Mouse (Mus musculus) lung, postnatal 0 days (tissue): ENCODE results near the gene Acsl1.

Experiments
- CTCF ChIP-seq: IDR thresholded peaks from 2 replicates; pipeline ENCODE4 v1.5.1; 2016; ENCODE audit warnings: antibody characterized with exemption, mild to moderate bottlenecking
- EP300 ChIP-seq: IDR thresholded peaks from 2 replicates; pipeline ENCODE4 v1.6.1; 2016; ENCODE audit warnings: antibody characterized with exemption, mild to moderate bottlenecking, control low read depth

GRCm38 (mm10) chr8:46543191-46543590 is 72.4 kb downstream of the Acsl1 start:
- TF ChIP-seq EP300 (no peak), CTCF (no peak)
